Mouse (Mus musculus): ENCODE data around the gene Gm11077. TPM values are rescaled to one million over a fixed set of nuclear protein-coding genes. Genes with fewer than 3 reads are reported as not detected.

Gene Gm11077
- polyA plus RNA-seq, 1 experiment from 2014 or later, result not detected

DNA sequence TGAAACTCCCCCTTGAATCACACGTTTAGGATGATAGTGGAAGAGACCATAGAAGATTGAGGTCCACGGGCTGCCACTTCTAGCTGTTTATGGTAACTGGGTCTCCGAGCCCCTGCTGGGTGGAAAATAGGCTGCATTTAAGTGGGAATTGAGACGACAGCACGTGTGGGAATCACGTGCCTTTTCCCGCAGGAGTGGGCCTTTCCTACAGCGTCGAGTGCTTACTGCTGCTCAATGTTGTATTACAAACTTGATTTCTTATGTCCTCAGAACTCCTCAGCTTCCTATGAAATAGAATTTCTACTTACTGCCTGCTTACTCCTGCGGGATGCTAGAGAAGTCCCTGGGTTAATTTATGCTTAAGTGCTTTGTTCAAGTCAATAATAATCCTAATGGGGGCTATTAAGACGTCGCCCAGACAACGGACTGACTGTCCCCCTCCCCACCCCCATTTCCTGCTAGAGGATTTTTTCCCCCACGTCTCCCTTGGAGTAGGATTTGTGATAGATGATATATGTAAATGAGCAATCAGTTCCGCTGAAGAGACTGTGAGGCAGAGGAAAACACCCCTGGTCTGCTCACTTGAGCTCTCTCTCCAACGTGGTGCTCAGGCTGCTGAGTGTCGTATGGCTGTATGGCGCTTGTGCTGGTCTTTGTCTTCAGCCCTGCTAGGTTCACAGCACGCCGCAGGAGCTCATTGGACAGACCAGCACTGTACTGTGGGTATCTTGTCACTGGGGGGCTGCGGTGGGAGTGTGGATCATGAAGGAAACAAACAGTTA, 40.0 kb downstream of the Gm11077 start:
- Histone ChIP-seq H3K4me3 (replicated peaks; ENCODE audit: low read length) (0 out of 2 replicates have a peak overlapping the region, but pooled peaks have one; percentile 9), H3K4me1 (replicated peaks; ENCODE audit: control insufficient read depth, insufficient read depth, low read length) (peaks cover 8% of the 10 kb centered on the region)

DNA sequence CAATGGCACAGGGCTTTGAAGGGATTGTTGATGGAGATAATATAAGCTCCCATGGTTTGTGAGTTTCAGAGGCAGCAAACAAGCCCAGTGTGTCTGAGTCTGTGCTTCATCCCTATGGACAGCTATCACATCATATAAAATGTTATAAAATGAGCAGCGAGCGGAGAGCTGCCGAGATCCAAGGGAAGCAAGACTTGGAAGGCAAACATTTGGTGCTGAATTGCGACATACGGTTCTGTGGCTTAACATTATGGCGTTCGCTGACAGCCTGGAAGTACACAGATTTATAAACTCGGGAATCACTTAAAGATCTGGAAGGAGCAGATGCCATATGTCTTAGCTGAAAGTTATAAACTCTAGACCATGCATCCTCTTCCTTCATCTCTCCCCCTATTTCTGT, 47.2 kb downstream of the Gm11077 start:
- no peak overlapping the region for H3K4me3 ChIP-seq (replicated peaks; ENCODE audit: low read length)
- H3K27ac ChIP-seq, result no peak overlapping the region
- H3K9ac ChIP-seq, result no peak overlapping the region
- no peak overlapping the region for H3K4me2 ChIP-seq (replicated peaks)
- ATAC-seq (ENCODE audit: low FRiP score) (no peak), DNase-seq (ENCODE audit: low spot score) (no peak)
- no peaks in the 10 kb centered on the region for H3K9me3 ChIP-seq (ENCODE audit: control insufficient read depth, low read length)
- no peaks in the 10 kb centered on the region for H3K27me3 ChIP-seq (ENCODE audit: control insufficient read depth, insufficient read depth, low read length)
- WGBS, result 94% methylated on average over 8 of the region's 8 CpGs
- no peaks in the 10 kb centered on the region for H3K4me1 ChIP-seq (replicated peaks; ENCODE audit: control insufficient read depth, insufficient read depth, low read length)
- H3K36me3 ChIP-seq (replicated peaks; ENCODE audit: control insufficient read depth, insufficient read depth), result no peaks in the 10 kb centered on the region

More for the DNA sequence above, 40.0 kb downstream of the Gm11077 start:
- Histone ChIP-seq H3K9ac (peak overlapping the region; percentile 0; the same call in 1 of the 2 replicates), H3K4me2 (replicated peaks) (peak overlapping the region; percentile 44), H3K36me3 (replicated peaks; ENCODE audit: control insufficient read depth, insufficient read depth) (no peaks in the 10 kb centered on the region), H3K27me3 (ENCODE audit: control insufficient read depth, insufficient read depth, low read length) (no peaks in the 10 kb centered on the region), H3K27ac (peak overlapping the region; percentile 79), H3K9me3 (ENCODE audit: control insufficient read depth, low read length) (no peaks in the 10 kb centered on the region)
- DNase-seq (ENCODE audit: low spot score) (peak; percentile 68), ATAC-seq (ENCODE audit: low FRiP score) (peak; percentile 93)
- WGBS, result 21% methylated on average over 21 of the region's 21 CpGs

DNA sequence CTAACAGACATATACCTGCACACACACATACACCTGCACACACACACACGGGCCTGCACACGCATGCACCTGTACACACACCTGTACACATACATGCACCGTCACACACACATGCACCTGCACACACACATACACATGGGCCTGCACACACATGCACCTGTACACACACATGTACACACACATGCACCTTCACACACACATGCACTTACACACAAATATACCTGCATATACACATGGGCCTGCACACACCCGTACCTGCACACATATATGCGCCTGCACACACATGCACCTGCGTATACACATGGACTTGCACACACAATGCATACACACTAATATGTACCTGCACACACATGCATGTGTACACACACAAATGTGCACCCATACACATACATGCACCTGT, 53.4 kb downstream of the Gm11077 start:
- WGBS, result 95% methylated on average over 6 of the region's 6 CpGs
- H3K36me3 ChIP-seq (replicated peaks; ENCODE audit: control insufficient read depth, insufficient read depth), result no peaks in the 10 kb centered on the region

DNA sequence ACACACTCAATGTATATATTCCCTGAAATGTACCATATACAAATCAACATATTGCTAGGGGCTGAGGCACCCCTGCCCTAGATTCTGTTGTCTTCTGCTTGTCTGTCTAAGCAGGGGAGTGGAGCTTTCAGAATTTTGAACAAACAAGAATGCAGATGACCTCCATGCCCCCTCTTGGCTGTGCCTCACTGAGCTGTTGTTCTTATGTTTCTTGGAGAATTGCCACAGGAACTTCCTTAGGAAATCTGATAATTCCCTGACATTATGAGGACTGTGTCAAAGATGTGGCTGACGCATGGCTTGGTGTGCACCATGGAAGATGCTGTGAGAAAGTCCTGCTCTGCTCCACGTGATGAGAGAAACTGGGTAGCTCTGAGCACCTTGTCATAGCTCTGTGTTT, 57.0 kb downstream of the Gm11077 start:
- no peaks in the 10 kb centered on the region for H3K27me3 ChIP-seq (ENCODE audit: control insufficient read depth, insufficient read depth, low read length)
- no peak overlapping the region for H3K9ac ChIP-seq
- H3K36me3 ChIP-seq (replicated peaks; ENCODE audit: control insufficient read depth, insufficient read depth), result no peaks in the 10 kb centered on the region
- H3K4me2 ChIP-seq (replicated peaks), result no peak overlapping the region
- H3K9me3 ChIP-seq (ENCODE audit: control insufficient read depth, low read length), result no peaks in the 10 kb centered on the region
- ATAC-seq (ENCODE audit: low FRiP score) (no peak), DNase-seq (ENCODE audit: low spot score) (no peak)
- 70% methylated on average over 2 of the region's 2 CpGs for WGBS
- H3K4me1 ChIP-seq (replicated peaks; ENCODE audit: control insufficient read depth, insufficient read depth, low read length), result no peaks in the 10 kb centered on the region
- H3K4me3 ChIP-seq (replicated peaks; ENCODE audit: low read length), result no peak overlapping the region
- no peak overlapping the region for H3K27ac ChIP-seq

More for the DNA sequence above, 53.4 kb downstream of the Gm11077 start:
- DNase-seq (ENCODE audit: low spot score) (no peak), ATAC-seq (ENCODE audit: low FRiP score) (0 out of 2 replicates have a peak, but pooled peaks have one; percentile 34)
- H3K27me3 ChIP-seq (ENCODE audit: control insufficient read depth, insufficient read depth, low read length), result no peaks in the 10 kb centered on the region
- no peak overlapping the region for H3K27ac ChIP-seq
- no peak overlapping the region for H3K4me3 ChIP-seq (replicated peaks; ENCODE audit: low read length)
- no peaks in the 10 kb centered on the region for H3K9me3 ChIP-seq (ENCODE audit: control insufficient read depth, low read length)
- no peaks in the 10 kb centered on the region for H3K4me1 ChIP-seq (replicated peaks; ENCODE audit: control insufficient read depth, insufficient read depth, low read length)
- no peak overlapping the region for H3K4me2 ChIP-seq (replicated peaks)
- H3K9ac ChIP-seq, result no peak overlapping the region

DNA sequence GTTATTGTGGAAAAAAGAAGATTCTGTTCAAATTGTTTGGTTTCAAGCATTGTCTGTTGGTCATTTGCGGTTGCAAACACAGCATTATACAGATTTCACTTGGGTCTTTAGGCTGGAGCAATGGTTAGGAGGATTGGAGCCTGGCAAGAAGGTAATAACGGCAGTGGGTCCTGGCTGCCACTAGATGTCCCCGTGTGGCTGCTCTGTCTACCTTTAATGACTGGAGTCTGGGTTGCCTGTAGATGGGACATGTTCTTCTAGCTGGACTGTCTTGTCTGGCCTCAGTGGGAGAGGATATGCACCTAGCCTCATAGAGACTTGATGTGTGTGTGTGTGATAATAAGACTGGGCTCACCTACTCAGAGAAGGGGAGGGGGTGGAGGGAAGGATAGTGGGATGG, 60.8 kb downstream of the Gm11077 start:
- WGBS, result 42% methylated on average over 3 of the region's 3 CpGs
- peak; percentile 40; the same call in 1 of the 2 replicates for ATAC-seq (ENCODE audit: low FRiP score)
- H3K27ac ChIP-seq, result no peak overlapping the region

DNA sequence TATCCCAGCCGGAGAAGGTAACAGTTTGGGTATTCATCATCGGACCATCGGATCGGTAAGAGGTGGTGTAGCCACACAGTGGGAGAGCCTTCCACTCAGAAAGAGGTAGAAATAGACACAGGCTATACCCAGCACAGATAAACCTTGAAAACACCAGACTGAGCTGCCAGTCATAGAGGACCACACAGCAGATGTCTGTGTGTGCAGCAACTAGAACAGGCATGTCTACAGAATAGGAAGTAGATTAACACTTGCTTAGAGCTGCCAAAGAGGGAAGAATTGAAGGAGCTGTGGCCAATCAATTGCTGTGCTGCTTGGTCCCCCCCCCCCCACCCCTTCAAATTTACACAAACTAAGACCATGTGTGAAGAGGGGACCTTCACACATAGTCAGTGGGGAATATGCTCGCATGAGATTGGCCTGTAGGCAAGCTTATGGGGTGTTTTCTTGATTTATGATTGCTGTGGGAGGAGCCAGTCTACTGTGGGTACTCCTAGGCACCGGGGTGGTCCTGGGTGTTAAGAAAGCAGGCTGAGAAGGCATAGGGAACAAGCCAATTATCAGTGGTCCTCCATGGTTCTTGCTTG, 64.7 kb downstream of the Gm11077 start:
- Histone ChIP-seq H3K9me3 (ENCODE audit: control insufficient read depth, low read length) (no peaks in the 10 kb centered on the region), H3K4me2 (replicated peaks) (no peak overlapping the region), H3K36me3 (replicated peaks; ENCODE audit: control insufficient read depth, insufficient read depth) (no peaks in the 10 kb centered on the region), H3K9ac (no peak overlapping the region), H3K27ac (no peak overlapping the region), H3K4me3 (replicated peaks; ENCODE audit: low read length) (no peak overlapping the region), H3K27me3 (ENCODE audit: control insufficient read depth, insufficient read depth, low read length) (no peaks in the 10 kb centered on the region), H3K4me1 (replicated peaks; ENCODE audit: control insufficient read depth, insufficient read depth, low read length) (no peaks in the 10 kb centered on the region)
- ATAC-seq (ENCODE audit: low FRiP score) (no peak), DNase-seq (ENCODE audit: low spot score) (no peak)
- 95% methylated on average over 6 of the region's 6 CpGs for WGBS

More for the DNA sequence above, 60.8 kb downstream of the Gm11077 start:
- Histone ChIP-seq H3K9ac (no peak overlapping the region), H3K4me1 (replicated peaks; ENCODE audit: control insufficient read depth, insufficient read depth, low read length) (no peaks in the 10 kb centered on the region), H3K9me3 (ENCODE audit: control insufficient read depth, low read length) (no peaks in the 10 kb centered on the region), H3K4me3 (replicated peaks; ENCODE audit: low read length) (no peak overlapping the region), H3K36me3 (replicated peaks; ENCODE audit: control insufficient read depth, insufficient read depth) (no peaks in the 10 kb centered on the region), H3K4me2 (replicated peaks) (no peak overlapping the region), H3K27me3 (ENCODE audit: control insufficient read depth, insufficient read depth, low read length) (no peaks in the 10 kb centered on the region)
- peak; percentile 43 for DNase-seq (ENCODE audit: low spot score)

DNA sequence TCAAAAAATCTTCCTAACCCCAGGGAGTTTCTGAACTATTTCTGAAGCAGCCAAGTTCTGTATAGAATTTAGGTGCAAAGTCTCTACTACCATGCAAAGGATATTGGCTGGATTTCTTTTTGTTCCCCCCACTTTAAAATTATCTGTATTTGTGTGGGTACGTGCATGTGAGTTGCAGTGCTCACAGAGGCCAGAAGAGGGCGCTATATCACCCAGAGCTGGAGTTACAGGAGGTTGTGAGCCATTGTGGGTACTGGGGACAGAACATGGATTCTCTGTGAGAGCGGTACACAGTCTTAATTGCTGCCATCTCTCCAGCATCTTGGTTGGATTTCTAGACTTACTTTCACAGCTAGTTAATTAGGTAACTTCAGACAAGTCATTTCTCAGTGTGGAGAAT, 69.8 kb downstream of the Gm11077 start:
- ATAC-seq (ENCODE audit: low FRiP score), result no peak

DNA sequence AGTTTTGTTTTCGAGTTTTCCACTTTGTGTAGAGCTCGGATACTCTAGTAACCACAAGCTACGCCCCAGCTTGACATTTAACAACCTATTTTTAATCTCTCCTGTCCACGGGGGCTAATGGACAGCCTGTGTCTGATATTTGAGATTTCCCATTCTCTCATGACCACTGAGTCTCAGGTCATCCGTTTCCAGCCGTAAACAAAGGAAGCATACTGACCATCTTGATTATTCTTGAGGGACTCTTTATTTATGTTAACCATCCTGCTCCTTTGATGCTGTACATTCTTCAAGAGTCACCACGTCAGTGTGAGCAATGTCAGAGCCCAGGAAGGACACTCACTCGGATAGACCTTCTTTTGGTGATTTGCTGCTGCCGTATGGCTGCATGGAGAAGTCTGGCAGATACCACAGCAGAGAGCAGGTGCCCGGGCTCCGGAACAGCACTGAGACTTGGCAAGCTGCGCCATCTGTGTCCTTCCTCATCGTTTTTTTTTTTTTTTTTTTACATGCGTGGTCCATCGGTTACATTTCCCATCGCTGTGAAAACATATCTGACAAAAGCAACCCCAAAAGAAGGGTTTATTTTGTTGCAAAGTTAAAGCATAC, 70.5 kb downstream of the Gm11077 start:
- DNase-seq (ENCODE audit: low spot score) (no peak), ATAC-seq (ENCODE audit: low FRiP score) (no peak)
- Histone ChIP-seq H3K4me2 (replicated peaks) (no peak overlapping the region), H3K36me3 (replicated peaks; ENCODE audit: control insufficient read depth, insufficient read depth) (no peaks in the 10 kb centered on the region), H3K9ac (no peak overlapping the region), H3K27me3 (ENCODE audit: control insufficient read depth, insufficient read depth, low read length) (no peaks in the 10 kb centered on the region), H3K4me3 (replicated peaks; ENCODE audit: low read length) (no peak overlapping the region), H3K9me3 (ENCODE audit: control insufficient read depth, low read length) (no peaks in the 10 kb centered on the region), H3K27ac (no peak overlapping the region), H3K4me1 (replicated peaks; ENCODE audit: control insufficient read depth, insufficient read depth, low read length) (no peaks in the 10 kb centered on the region)
- 86% methylated on average over 16 of the region's 16 CpGs for WGBS

More for the DNA sequence above, 69.8 kb downstream of the Gm11077 start:
- Histone ChIP-seq H3K27me3 (ENCODE audit: control insufficient read depth, insufficient read depth, low read length) (no peaks in the 10 kb centered on the region), H3K4me2 (replicated peaks) (no peak overlapping the region), H3K27ac (no peak overlapping the region), H3K9ac (no peak overlapping the region), H3K36me3 (replicated peaks; ENCODE audit: control insufficient read depth, insufficient read depth) (no peaks in the 10 kb centered on the region), H3K4me1 (replicated peaks; ENCODE audit: control insufficient read depth, insufficient read depth, low read length) (no peaks in the 10 kb centered on the region), H3K4me3 (replicated peaks; ENCODE audit: low read length) (no peak overlapping the region), H3K9me3 (ENCODE audit: control insufficient read depth, low read length) (no peaks in the 10 kb centered on the region)
- DNase-seq (ENCODE audit: low spot score), result no peak
- 74% methylated on average over 3 of the region's 3 CpGs for WGBS

DNA sequence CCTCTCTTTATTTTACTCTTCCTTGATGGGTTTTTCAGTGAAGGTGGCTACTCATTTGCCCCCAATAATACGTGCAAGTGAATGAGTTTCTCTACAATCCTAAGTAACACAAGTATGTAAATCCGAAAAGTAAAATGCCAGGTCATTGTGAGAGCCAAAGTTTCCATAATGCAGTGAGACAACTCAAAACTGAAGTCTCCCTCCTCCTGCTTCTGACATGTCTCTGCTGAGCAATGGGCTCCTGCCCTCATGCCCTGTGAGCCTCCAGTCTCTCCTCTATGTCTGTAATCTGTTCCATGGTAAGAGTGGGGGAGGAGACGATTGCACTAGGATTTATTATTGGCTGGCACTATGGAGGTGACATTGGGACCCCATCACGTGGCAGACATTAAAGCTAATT, 71.5 kb downstream of the Gm11077 start:
- Histone ChIP-seq H3K4me1 (replicated peaks; ENCODE audit: control insufficient read depth, insufficient read depth, low read length) (no peaks in the 10 kb centered on the region), H3K27ac (no peak overlapping the region), H3K4me2 (replicated peaks) (no peak overlapping the region), H3K4me3 (replicated peaks; ENCODE audit: low read length) (no peak overlapping the region), H3K36me3 (replicated peaks; ENCODE audit: control insufficient read depth, insufficient read depth) (no peaks in the 10 kb centered on the region), H3K9ac (no peak overlapping the region), H3K9me3 (ENCODE audit: control insufficient read depth, low read length) (no peaks in the 10 kb centered on the region), H3K27me3 (ENCODE audit: control insufficient read depth, insufficient read depth, low read length) (no peaks in the 10 kb centered on the region)
- DNase-seq (ENCODE audit: low spot score) (no peak), ATAC-seq (ENCODE audit: low FRiP score) (no peak)
- WGBS, result 89% methylated on average over 4 of the region's 4 CpGs
